In the genomic region with DNA sequence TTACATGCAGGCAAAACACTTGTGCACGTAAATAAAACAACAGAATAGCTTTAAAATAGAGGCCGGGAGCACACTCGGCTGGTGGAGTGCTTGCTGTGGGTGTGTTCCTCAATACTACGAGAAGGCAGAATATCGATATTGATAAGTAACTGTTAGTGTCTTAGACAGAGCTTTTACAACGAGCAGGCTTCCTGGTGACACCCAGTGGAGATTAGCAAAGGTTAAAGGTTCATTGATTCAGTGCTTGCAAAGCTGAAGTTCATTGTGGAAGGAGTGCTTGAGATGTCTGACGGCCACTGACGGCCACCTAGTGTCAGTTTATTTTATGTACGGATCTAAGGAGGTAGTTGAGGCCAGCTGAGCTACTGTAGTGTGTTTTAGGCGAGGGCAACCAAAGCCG, we compare ENCODE assay signal across 10 mouse cellular contexts. TPM values are rescaled to one million over a fixed set of nuclear protein-coding genes. Genes with fewer than 3 reads are reported as not detected.
DNase-seq lines count a peak whose midpoint lies in the region; ATAC-seq and TF ChIP-seq lines count a peak whose summit lies in the region.
"Had no signal": no experiment of that assay in that cellular context is flagged by ENCODE, and none has a peak within 500 bp of the region (broad histone marks: within the 10 kb centered on the region; RNA-seq: fewer than 3 reads in every experiment).

No protein-coding gene starts in this region.

- no peaks in the 10 kb centered on the region for H3K27me3 ChIP-seq in forebrain, embryonic 14.5 days (replicated peaks; ENCODE audit: control insufficient read depth, insufficient read depth, low read length)
- no peaks in the 10 kb centered on the region for H3K27me3 ChIP-seq in forebrain, postnatal 0 days (ENCODE audit: insufficient read depth, low read length)
- H3K27me3 ChIP-seq in neural tube, embryonic 13.5 days, result no peaks in the 10 kb centered on the region
- H3K27me3 ChIP-seq in neural tube, embryonic 15.5 days (replicated peaks), result no peaks in the 10 kb centered on the region
- H3K27me3 ChIP-seq in intestine, postnatal 0 days (replicated peaks; ENCODE audit: control insufficient read depth, insufficient read depth, low read length), result no peaks in the 10 kb centered on the region
- H3K27me3 ChIP-seq in stomach, embryonic 15.5 days (replicated peaks), result no peaks in the 10 kb centered on the region
- H3K27me3 ChIP-seq: heart, embryonic 15.5 days had no signal

- intact Hi-C loops in left cerebral cortex, postnatal 14 days (cut with DNase I), result no loop called here

- peak overlapping the region; percentile 17; the same call in 1 of the 2 replicates for H3K9ac ChIP-seq in forebrain, embryonic 14.5 days (ENCODE audit: low read length)
- H3K9ac ChIP-seq in forebrain, postnatal 0 days, result no peak overlapping the region
- H3K9ac ChIP-seq in neural tube, embryonic 13.5 days, result 0 out of 2 replicates have a peak overlapping the region, but pooled peaks have one; percentile 34
- no peak overlapping the region for H3K9ac ChIP-seq in neural tube, embryonic 15.5 days (replicated peaks)
- H3K9ac ChIP-seq in intestine, postnatal 0 days (ENCODE audit: low read depth, low read length), result no peak overlapping the region
- H3K9ac ChIP-seq in stomach, embryonic 15.5 days, result no peak overlapping the region
- H3K9ac ChIP-seq: heart, embryonic 15.5 days had no signal

- ATAC-seq in forebrain, embryonic 14.5 days, result no peak
- no peak for ATAC-seq in forebrain, postnatal 0 days
- ATAC-seq in neural tube, embryonic 13.5 days (ENCODE audit: low read depth), result no peak
- ATAC-seq in neural tube, embryonic 15.5 days (ENCODE audit: low FRiP score), result no peak
- peak; percentile 80 for ATAC-seq in intestine, postnatal 0 days
- ATAC-seq in stomach, embryonic 15.5 days (ENCODE audit: insufficient read depth, low FRiP score, low read depth), result 0 out of 2 replicates have a peak, but pooled peaks have one; percentile 43

- H3K27ac ChIP-seq in forebrain, embryonic 14.5 days (ENCODE audit: low read depth, low read length), result no peak overlapping the region
- H3K27ac ChIP-seq in forebrain, postnatal 0 days (ENCODE audit: low read depth, low read length), result no peak overlapping the region
- H3K27ac ChIP-seq in neural tube, embryonic 13.5 days (replicated peaks), result peak overlapping the region; percentile 18; the same call in 1 of the 2 replicates
- no peak overlapping the region for H3K27ac ChIP-seq in neural tube, embryonic 15.5 days (replicated peaks)
- peak overlapping the region; percentile 82 for H3K27ac ChIP-seq in intestine, postnatal 0 days (ENCODE audit: low read depth, low read length)
- peak overlapping the region; percentile 40; the same call in 1 of the 2 replicates for H3K27ac ChIP-seq in stomach, embryonic 15.5 days
- H3K27ac ChIP-seq: heart, embryonic 15.5 days had no signal

- H3K9me3 ChIP-seq in forebrain, embryonic 14.5 days (replicated peaks; ENCODE audit: control insufficient read depth, low read length), result no peaks in the 10 kb centered on the region
- no peaks in the 10 kb centered on the region for H3K9me3 ChIP-seq in forebrain, postnatal 0 days (ENCODE audit: low read length)
- H3K9me3 ChIP-seq in neural tube, embryonic 13.5 days, result no peaks in the 10 kb centered on the region
- H3K9me3 ChIP-seq in neural tube, embryonic 15.5 days (replicated peaks), result no peaks in the 10 kb centered on the region
- no peaks in the 10 kb centered on the region for H3K9me3 ChIP-seq in intestine, postnatal 0 days (ENCODE audit: control insufficient read depth)
- no peaks in the 10 kb centered on the region for H3K9me3 ChIP-seq in stomach, embryonic 15.5 days
- H3K9me3 ChIP-seq: heart, embryonic 15.5 days had no signal

- WGBS in forebrain, embryonic 14.5 days, result 60% methylated on average over 11 of the region's 11 CpGs
- 63% methylated on average over 11 of the region's 11 CpGs for WGBS in forebrain, postnatal 0 days
- 55% methylated on average over 11 of the region's 11 CpGs for WGBS in neural tube, embryonic 13.5 days
- 51% methylated on average over 11 of the region's 11 CpGs for WGBS in neural tube, embryonic 15.5 days
- 23% methylated on average over 11 of the region's 11 CpGs for WGBS in intestine, postnatal 0 days
- WGBS in stomach, embryonic 15.5 days, result 37% methylated on average over 11 of the region's 11 CpGs

- H3K4me2 ChIP-seq in forebrain, embryonic 14.5 days (ENCODE audit: low read length), result no peak overlapping the region
- no peak overlapping the region for H3K4me2 ChIP-seq in forebrain, postnatal 0 days (ENCODE audit: low read depth)
- no peak overlapping the region for H3K4me2 ChIP-seq in neural tube, embryonic 13.5 days
- no peak overlapping the region for H3K4me2 ChIP-seq in neural tube, embryonic 15.5 days
- H3K4me2 ChIP-seq in intestine, postnatal 0 days (replicated peaks; ENCODE audit: low read depth), result peak overlapping the region; percentile 51
- H3K4me2 ChIP-seq in stomach, embryonic 15.5 days, result no peak overlapping the region
- H3K4me2 ChIP-seq: heart, embryonic 15.5 days had no signal

- TF ChIP-seq CTCF in forebrain, postnatal 0 days (IDR thresholded peaks at IDR 0.05; ENCODE audit: low read depth), result no peak
- peak; percentile 66 for TF ChIP-seq CTCF in intestine, postnatal 0 days (IDR thresholded peaks at IDR 0.05; ENCODE audit: low read depth)

- no peak overlapping the region for H3K4me3 ChIP-seq in forebrain, embryonic 14.5 days (ENCODE audit: low read depth, low read length)
- H3K4me3 ChIP-seq in forebrain, postnatal 0 days (ENCODE audit: low read depth, low read length), result no peak overlapping the region
- no peak overlapping the region for H3K4me3 ChIP-seq in neural tube, embryonic 13.5 days
- no peak overlapping the region for H3K4me3 ChIP-seq in neural tube, embryonic 15.5 days (replicated peaks)
- H3K4me3 ChIP-seq in intestine, postnatal 0 days (ENCODE audit: low read depth, low read length), result no peak overlapping the region
- no peak overlapping the region for H3K4me3 ChIP-seq in stomach, embryonic 15.5 days (replicated peaks)
- H3K4me3 ChIP-seq: heart, embryonic 15.5 days had no signal

- no peak for DNase-seq in forebrain, embryonic 14.5 days (ENCODE audit: low spot score)
- no peak for DNase-seq in forebrain, postnatal 0 days
- no peak for DNase-seq in layer of hippocampus, adult 9-10 months (ENCODE audit: low spot score)
- no peak for DNase-seq in left cerebral cortex, postnatal 14 days (ENCODE audit: low spot score in 2 of 2)
- DNase-seq: kidney, postnatal 14 days had no signal

- no peaks in the 10 kb centered on the region for H3K36me3 ChIP-seq in forebrain, embryonic 14.5 days (ENCODE audit: control insufficient read depth, insufficient read depth, low read length)
- no peaks in the 10 kb centered on the region for H3K36me3 ChIP-seq in forebrain, postnatal 0 days (ENCODE audit: insufficient read depth)
- H3K36me3 ChIP-seq in neural tube, embryonic 13.5 days, result no peaks in the 10 kb centered on the region
- H3K36me3 ChIP-seq in neural tube, embryonic 15.5 days, result no peaks in the 10 kb centered on the region
- no peaks in the 10 kb centered on the region for H3K36me3 ChIP-seq in intestine, postnatal 0 days (ENCODE audit: control insufficient read depth, insufficient read depth)
- no peaks in the 10 kb centered on the region for H3K36me3 ChIP-seq in stomach, embryonic 15.5 days
- H3K36me3 ChIP-seq: heart, embryonic 15.5 days had no signal

- H3K4me1 ChIP-seq in forebrain, embryonic 14.5 days (ENCODE audit: control insufficient read depth, insufficient read depth, low read length), result no peaks in the 10 kb centered on the region
- no peaks in the 10 kb centered on the region for H3K4me1 ChIP-seq in forebrain, postnatal 0 days (ENCODE audit: insufficient read depth)
- peaks cover 35% of the 10 kb centered on the region for H3K4me1 ChIP-seq in neural tube, embryonic 13.5 days (replicated peaks)
- H3K4me1 ChIP-seq in neural tube, embryonic 15.5 days, result peaks cover 23% of the 10 kb centered on the region
- peaks cover 11% of the 10 kb centered on the region; the same call in 1 of the 2 replicates for H3K4me1 ChIP-seq in intestine, postnatal 0 days (replicated peaks; ENCODE audit: control insufficient read depth, insufficient read depth, low read length)
- H3K4me1 ChIP-seq in stomach, embryonic 15.5 days, result peaks cover 13% of the 10 kb centered on the region

RNA-seq across cellular contexts. Expression of gene Fbxo42, which starts 11.4 kb away (rescaled TPM):
- polyA plus RNA-seq in forebrain, embryonic 14.5 days (2014; fragmentation: Nextera tagmentation; extraction: Ambion mirVana), result 22.3 and 29.5 TPM in 2 replicates
- 12.4 and 18.0 TPM in 2 replicates for total RNA-seq in forebrain, postnatal 0 days (2014; rRNA removed)
- 9.9 and 13.1 TPM in 2 replicates for polyA plus RNA-seq in forebrain, postnatal 0 days (2015; fragmentation: Nextera tagmentation; extraction: Ambion mirVana)
- polyA plus RNA-seq in neural tube, embryonic 13.5 days (2015; fragmentation: Nextera tagmentation; extraction: Ambion mirVana), result 23.2 and 24.2 TPM in 2 replicates
- polyA plus RNA-seq in neural tube, embryonic 15.5 days (2015; fragmentation: Nextera tagmentation; extraction: Ambion mirVana), result 23.3 and 23.8 TPM in 2 replicates
- 11.6 and 14.3 TPM in 2 replicates for polyA plus RNA-seq in intestine, postnatal 0 days (2015; fragmentation: Nextera tagmentation; extraction: Ambion mirVana)
- polyA plus RNA-seq in stomach, embryonic 15.5 days (2015; fragmentation: Nextera tagmentation; extraction: Ambion mirVana), result 21.3 and 21.4 TPM in 2 replicates
- total RNA-seq in left cerebral cortex, postnatal 14 days (2021), result 10 to 100 TPM; 31.6 to 38.8 TPM

RNA-seq across cellular contexts. Expression of gene Szrd1, which starts 19.5 kb away (rescaled TPM):
- 37.0 and 38.9 TPM in 2 replicates for polyA plus RNA-seq in forebrain, embryonic 14.5 days (2014; fragmentation: Nextera tagmentation; extraction: Ambion mirVana)
- 57.8 and 60.5 TPM in 2 replicates for total RNA-seq in forebrain, postnatal 0 days (2014; rRNA removed)
- polyA plus RNA-seq in forebrain, postnatal 0 days (2015; fragmentation: Nextera tagmentation; extraction: Ambion mirVana), result 17.2 and 17.5 TPM in 2 replicates
- 23.4 and 27.2 TPM in 2 replicates for polyA plus RNA-seq in neural tube, embryonic 13.5 days (2015; fragmentation: Nextera tagmentation; extraction: Ambion mirVana)
- 23.7 and 29.1 TPM in 2 replicates for polyA plus RNA-seq in neural tube, embryonic 15.5 days (2015; fragmentation: Nextera tagmentation; extraction: Ambion mirVana)
- 35.0 TPM in 2 replicates for polyA plus RNA-seq in intestine, postnatal 0 days (2015; fragmentation: Nextera tagmentation; extraction: Ambion mirVana)
- 34.5 and 44.3 TPM in 2 replicates for polyA plus RNA-seq in stomach, embryonic 15.5 days (2015; fragmentation: Nextera tagmentation; extraction: Ambion mirVana)
- 10 to 100 TPM; 43.8 to 48.6 TPM for total RNA-seq in left cerebral cortex, postnatal 14 days (2021)

RNA-seq across cellular contexts. Expression of gene Rsg1, which starts 54.7 kb away (rescaled TPM):
- polyA plus RNA-seq in forebrain, embryonic 14.5 days (2014; fragmentation: Nextera tagmentation; extraction: Ambion mirVana), result 6.5 and 6.7 TPM in 2 replicates
- total RNA-seq in forebrain, postnatal 0 days (2014; rRNA removed), result 4.5 and 6.9 TPM in 2 replicates
- 3.7 and 5.2 TPM in 2 replicates for polyA plus RNA-seq in forebrain, postnatal 0 days (2015; fragmentation: Nextera tagmentation; extraction: Ambion mirVana)
- polyA plus RNA-seq in neural tube, embryonic 13.5 days (2015; fragmentation: Nextera tagmentation; extraction: Ambion mirVana), result 6.4 and 7.0 TPM in 2 replicates
- polyA plus RNA-seq in neural tube, embryonic 15.5 days (2015; fragmentation: Nextera tagmentation; extraction: Ambion mirVana), result 8.9 and 9.0 TPM in 2 replicates
- 0.97 and 0.98 TPM in 2 replicates for polyA plus RNA-seq in intestine, postnatal 0 days (2015; fragmentation: Nextera tagmentation; extraction: Ambion mirVana)
- 5.8 TPM in 2 replicates for polyA plus RNA-seq in stomach, embryonic 15.5 days (2015; fragmentation: Nextera tagmentation; extraction: Ambion mirVana)
- total RNA-seq in left cerebral cortex, postnatal 14 days (2021), result 1 to 10 TPM; 2.6 to 3.7 TPM

Comparison
In these comparisons a context has a peak if more than half of its experiments do, and no peak if none do; other contexts are left out.
1. H3K27ac ChIP-seq: peak in neural tube, embryonic 13.5 days (single experiment), intestine, postnatal 0 days (single experiment) and stomach, embryonic 15.5 days (single experiment); none in forebrain, embryonic 14.5 days (single experiment), forebrain, postnatal 0 days (single experiment) and neural tube, embryonic 15.5 days (single experiment).
2. H3K9ac ChIP-seq: peak in forebrain, embryonic 14.5 days (single experiment) and neural tube, embryonic 13.5 days (single experiment); none in forebrain, postnatal 0 days (single experiment), neural tube, embryonic 15.5 days (single experiment), intestine, postnatal 0 days (single experiment) and stomach, embryonic 15.5 days (single experiment).
3. ATAC-seq: peak in intestine, postnatal 0 days (single experiment) and stomach, embryonic 15.5 days (single experiment); none in forebrain, embryonic 14.5 days (single experiment), forebrain, postnatal 0 days (single experiment), neural tube, embryonic 13.5 days (single experiment) and neural tube, embryonic 15.5 days (single experiment).